Mouse (Mus musculus): ENCODE measurements around the gene Vmn1r93. TPM values are rescaled to one million over a fixed set of nuclear protein-coding genes. Genes with fewer than 3 reads are reported as not detected.
"Not testable (repeated sequence)": the region's sequence is repeated elsewhere in the genome, so short reads cannot be mapped to it uniquely, and the experiment has no call there.

The Vmn1r93 gene
- polyA plus RNA-seq (2015; fragmentation: Nextera tagmentation; extraction: Ambion mirVana), result not detected in 2 replicates

DNA sequence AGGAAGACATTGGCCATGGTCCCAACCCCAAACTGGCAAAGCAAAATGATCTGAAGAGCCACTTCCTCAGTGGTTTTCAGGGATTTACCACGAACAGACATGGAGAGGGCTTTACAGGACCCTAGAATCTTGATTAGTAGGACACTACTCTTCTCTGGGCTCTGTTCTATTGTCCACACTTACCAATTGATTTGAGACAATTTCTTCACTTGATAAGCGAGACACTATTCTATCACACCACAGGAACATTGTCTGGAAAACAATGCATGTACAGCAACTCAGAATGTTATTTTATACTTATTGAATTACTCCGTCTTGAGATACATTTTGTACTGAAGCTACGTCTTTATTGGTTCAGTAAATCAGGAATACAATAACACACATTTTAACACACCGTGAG, at the start of gene Vmn1r93:
Gene Vmn1r93, minus strand, starts transcription at position 101 of the 400 bp plus-strand sequence.
- WGBS, result no CpG with 5 or more reads among the region's 5 CpGs
- not testable (repeated sequence) for ATAC-seq (ENCODE audit: extremely low read depth, insufficient number of reproducible peaks, low FRiP score, low TSS enrichment); H3K27me3 ChIP-seq (replicated peaks)

DNA sequence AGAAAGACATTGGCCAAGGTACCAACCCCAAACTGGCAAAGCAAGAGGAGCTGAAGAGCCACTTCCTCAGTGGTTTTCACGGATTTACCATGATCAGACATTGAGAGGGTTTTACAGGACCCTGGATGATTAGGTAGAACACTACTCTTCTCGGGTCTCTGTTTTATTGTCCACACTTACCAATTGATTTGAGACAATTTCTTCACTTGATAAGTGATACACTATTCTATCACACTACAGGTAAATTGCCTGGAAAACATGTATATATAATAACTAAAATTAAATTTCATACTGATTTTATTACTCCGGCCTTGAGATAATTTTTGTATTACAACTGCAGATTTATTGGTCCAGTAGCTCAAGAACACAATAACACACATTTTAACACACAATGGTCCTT, 29.4 kb upstream of the Vmn1r93 start, which contains the start of gene Vmn1r94:
Gene Vmn1r94, minus strand, starts transcription at position 101 of the 400 bp plus-strand sequence.
- H3K36me3 ChIP-seq; ATAC-seq (ENCODE audit: extremely low read depth, insufficient number of reproducible peaks, low FRiP score, low TSS enrichment); H3K27me3 ChIP-seq (replicated peaks); H3K4me1 ChIP-seq; H3K27ac ChIP-seq (replicated peaks); H3K9me3 ChIP-seq; H3K4me3 ChIP-seq; H3K4me2 ChIP-seq; H3K9ac ChIP-seq: not testable (repeated sequence)
- WGBS, result no CpG with 5 or more reads among the region's 3 CpGs

More for the DNA sequence above, at the start of gene Vmn1r93:
- not testable (repeated sequence) for H3K4me1 ChIP-seq; H3K9me3 ChIP-seq; H3K4me3 ChIP-seq; H3K9ac ChIP-seq; H3K4me2 ChIP-seq; H3K27ac ChIP-seq (replicated peaks); H3K36me3 ChIP-seq

DNA sequence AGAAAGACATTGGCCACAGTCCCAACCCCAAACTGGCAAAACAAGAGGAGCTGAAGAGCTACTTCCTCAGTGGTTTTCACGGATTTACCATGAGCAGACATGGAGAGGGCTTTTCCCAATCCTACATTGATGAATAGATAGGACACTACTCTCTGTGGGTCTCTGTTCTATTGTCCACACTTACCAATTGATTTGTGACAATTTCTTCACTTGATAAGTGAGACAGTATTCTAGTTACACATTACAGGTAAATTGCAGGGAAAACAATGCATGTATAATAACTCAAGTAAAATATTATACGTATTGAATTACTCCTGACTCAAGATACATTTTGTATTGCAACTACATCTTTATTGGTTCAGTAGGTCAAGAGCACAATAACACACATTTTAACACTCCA, 16.4 kb downstream of the Vmn1r93 start, which contains the start of gene Gm16442:
Gene Gm16442, minus strand, starts transcription at position 101 of the 400 bp plus-strand sequence.
- H3K27ac ChIP-seq (replicated peaks); H3K27me3 ChIP-seq (replicated peaks); H3K36me3 ChIP-seq; H3K9ac ChIP-seq; H3K4me3 ChIP-seq; H3K9me3 ChIP-seq; ATAC-seq (ENCODE audit: extremely low read depth, insufficient number of reproducible peaks, low FRiP score, low TSS enrichment); H3K4me1 ChIP-seq; H3K4me2 ChIP-seq: not testable (repeated sequence)
- no CpG with 5 or more reads among the region's 2 CpGs for WGBS

GRCm38 (mm10) chr7:20099380-20099779, 39.5 kb downstream of the Vmn1r93 start, which contains the start of gene Vmn1r91:
TSS of gene Vmn1r91 (plus strand) at chr7:20099680.
- H3K4me1 ChIP-seq; H3K27ac ChIP-seq (replicated peaks); H3K9me3 ChIP-seq; H3K27me3 ChIP-seq (replicated peaks); H3K9ac ChIP-seq; ATAC-seq (ENCODE audit: extremely low read depth, insufficient number of reproducible peaks, low FRiP score, low TSS enrichment); H3K4me3 ChIP-seq; H3K4me2 ChIP-seq; H3K36me3 ChIP-seq: not testable (repeated sequence)
- WGBS, result 71% methylated on average over 5 of the region's 5 CpGs

Other genes with a start within 250 kb of the Vmn1r93 start
- gene Pvr, start 217.9 kb downstream of the Vmn1r93 start, polyA plus RNA-seq (2015; fragmentation: Nextera tagmentation; extraction: Ambion mirVana), result 15.7 TPM in 2 replicates
- 1.2 and 1.6 TPM in 2 replicates for gene Igsf23, start 188.3 kb downstream of the Vmn1r93 start, polyA plus RNA-seq (2015; fragmentation: Nextera tagmentation; extraction: Ambion mirVana)
- not detected in 2 replicates for gene Ceacam20, start 173.7 kb downstream of the Vmn1r93 start, polyA plus RNA-seq (2015; fragmentation: Nextera tagmentation; extraction: Ambion mirVana)
- gene Nlrp9b, start 147.6 kb downstream of the Vmn1r93 start, polyA plus RNA-seq (2015; fragmentation: Nextera tagmentation; extraction: Ambion mirVana), result not detected in 2 replicates
- not detected in 2 replicates for gene Vmn1r91, start 39.4 kb downstream of the Vmn1r93 start, polyA plus RNA-seq (2015; fragmentation: Nextera tagmentation; extraction: Ambion mirVana)
- not detected in 2 replicates for gene Gm16442, start 16.5 kb downstream of the Vmn1r93 start, polyA plus RNA-seq (2015; fragmentation: Nextera tagmentation; extraction: Ambion mirVana)
- not detected in 2 replicates for gene Vmn1r94, start 29.3 kb upstream of the Vmn1r93 start, polyA plus RNA-seq (2015; fragmentation: Nextera tagmentation; extraction: Ambion mirVana)
- gene Vmn1r95, start 54.6 kb upstream of the Vmn1r93 start, polyA plus RNA-seq (2015; fragmentation: Nextera tagmentation; extraction: Ambion mirVana), result not detected in 2 replicates
- not detected in 2 replicates for gene Gm6164, start 66.5 kb upstream of the Vmn1r93 start, polyA plus RNA-seq (2015; fragmentation: Nextera tagmentation; extraction: Ambion mirVana)
- not detected in 2 replicates for gene Gm4498, start 94.7 kb upstream of the Vmn1r93 start, polyA plus RNA-seq (2015; fragmentation: Nextera tagmentation; extraction: Ambion mirVana)
- not detected in 2 replicates for gene Gm5890, start 123.7 kb upstream of the Vmn1r93 start, polyA plus RNA-seq (2015; fragmentation: Nextera tagmentation; extraction: Ambion mirVana)
- gene Gm4133, start 195.0 kb upstream of the Vmn1r93 start, polyA plus RNA-seq (2015; fragmentation: Nextera tagmentation; extraction: Ambion mirVana), result not detected in 2 replicates
- gene Gm5728, start 236.3 kb upstream of the Vmn1r93 start, polyA plus RNA-seq (2015; fragmentation: Nextera tagmentation; extraction: Ambion mirVana), result not detected in 2 replicates

All from heart, embryonic 13.5 days (tissue).